Mouse (Mus musculus) kidney, postnatal 0 days (tissue): ENCODE results near the gene Hnrnpa2b1. TPM values are rescaled to one million over a fixed set of nuclear protein-coding genes. Genes with fewer than 3 reads are reported as not detected.
"Not testable (repeated sequence)": the region's sequence is repeated elsewhere in the genome, so short reads cannot be mapped to it uniquely, and the experiment has no call there.

Experiments
- ATAC-seq: fragments of 200-750 bp; cut with Nextera tagmentation; replicated peaks from 2 replicates; pipeline ENCODE4 v1.8.0; 2017; ENCODE audit warnings: low read depth, moderate number of reproducible peaks, moderate TSS enrichment, moderate library complexity; ENCODE audit not compliant: low FRiP score
- DNase-seq: peaks from one replicate; pipeline ENCODE4 v3.0.0-alpha.2; 2016; ENCODE audit warnings: low spot score
- H3K27ac ChIP-seq: fragments of 300-500 bp; sonication (generic); 2 replicates; pipeline ENCODE4 v1.5.1; 2014; ENCODE audit warnings: mild to moderate bottlenecking
- H3K27me3 ChIP-seq: fragments of 300-500 bp; sonication (generic); 2 replicates; pipeline ENCODE4 v1.6.1; 2014; ENCODE audit warnings: low read length, mixed read lengths; ENCODE audit not compliant: insufficient read depth
- H3K36me3 ChIP-seq: fragments of 300-500 bp; sonication (generic); 2 replicates; pipeline ENCODE4 v1.6.1; 2014; ENCODE audit warnings: low read length, mixed read lengths; ENCODE audit not compliant: insufficient read depth
- H3K4me1 ChIP-seq: fragments of 300-500 bp; sonication (generic); replicated peaks from 2 replicates; pipeline ENCODE4 v1.6.1; 2014; ENCODE audit warnings: antibody characterized with exemption, low read length, mixed read lengths; ENCODE audit not compliant: insufficient read depth
- H3K4me2 ChIP-seq: fragments of 300-500 bp; sonication (generic); 2 replicates; pipeline ENCODE4 v1.6.1; 2014; ENCODE audit warnings: mild to moderate bottlenecking, low read length, moderate library complexity, mixed read lengths
- H3K4me3 ChIP-seq: fragments of 300-500 bp; sonication (generic); replicated peaks from 2 replicates; pipeline ENCODE4 v1.5.1; 2014; ENCODE audit warnings: low read depth, low read length
- H3K9ac ChIP-seq: fragments of 300-500 bp; sonication (generic); 2 replicates; pipeline ENCODE4 v1.6.1; 2014; ENCODE audit warnings: low read depth, low read length
- H3K9me3 ChIP-seq: fragments of 300-500 bp; sonication (generic); replicated peaks from 2 replicates; pipeline ENCODE4 v1.6.1; 2016; ENCODE audit warnings: low read length, inconsistent platforms, mixed read lengths
- CTCF ChIP-seq: IDR thresholded peaks from 2 replicates; pipeline ENCODE4 v1.5.1; 2016; ENCODE audit warnings: antibody characterized with exemption, low read depth, mild to moderate bottlenecking, moderate library complexity
- WGBS: fragments of 180-500 bp; shearing (Covaris S2); extraction: QIAGEN DNeasy Blood & Tissue Kit; methylation state at CpG from one replicate; pipeline ENCODE4 v1.1.7; 2014; 5-methylcytosine and 5-hydroxymethylcytosine counted together
- polyA plus RNA-seq: library from polyadenylated mRNA; unstranded; fragments of >200 nt; fragmentation: Nextera tagmentation; extraction: Ambion mirVana; gene quantifications from 2 replicates; pipeline ENCODE4 v1.2.1, GENCODE M21; 2015

The Hnrnpa2b1 gene
- polyA plus RNA-seq, 1 experiment from 2014 or later = 1,374 TPM

- DNase-seq (no peak), ATAC-seq (no peak)
- H3K27me3 ChIP-seq = no peaks in the 10 kb centered on the region
- no peak for TF ChIP-seq CTCF
- H3K9ac ChIP-seq = no peak overlapping the region
- H3K27ac ChIP-seq = no peak overlapping the region
- 59% methylated on average over 2 of the region's 2 CpGs for WGBS
- no peaks in the 10 kb centered on the region for H3K9me3 ChIP-seq
- no peak overlapping the region for H3K4me2 ChIP-seq
- H3K4me1 ChIP-seq = no peaks in the 10 kb centered on the region
- H3K4me3 ChIP-seq = no peak overlapping the region
- peaks cover 14% of the 10 kb centered on the region for H3K36me3 ChIP-seq
These were observed 16.0 kb upstream of the Hnrnpa2b1 start for GRCm38 (mm10) chr6:51485646-51486045.

- not testable (repeated sequence) for H3K27me3 ChIP-seq, ATAC-seq, DNase-seq, H3K4me2 ChIP-seq, H3K4me1 ChIP-seq, H3K27ac ChIP-seq, H3K9me3 ChIP-seq, H3K9ac ChIP-seq, H3K4me3 ChIP-seq
- H3K36me3 ChIP-seq = peaks cover 25% of the 10 kb centered on the region
- peak; percentile 20; the same call in 1 of the 2 replicates for TF ChIP-seq CTCF
- WGBS = 88% methylated on average over 8 of the region's 8 CpGs
These were observed 14.9 kb upstream of the Hnrnpa2b1 start for GRCm38 (mm10) chr6:51484556-51484955.

- no peak overlapping the region for H3K4me3 ChIP-seq
- no peak for TF ChIP-seq CTCF
- WGBS = 90% methylated on average over 3 of the region's 3 CpGs
- H3K27me3 ChIP-seq = no peaks in the 10 kb centered on the region
- peaks cover 32% of the 10 kb centered on the region for H3K36me3 ChIP-seq
- no peaks in the 10 kb centered on the region for H3K4me1 ChIP-seq
- H3K9me3 ChIP-seq = no peaks in the 10 kb centered on the region
- H3K9ac ChIP-seq = no peak overlapping the region
- H3K27ac ChIP-seq = no peak overlapping the region
- no peak for ATAC-seq
- no peak overlapping the region for H3K4me2 ChIP-seq
- DNase-seq = no peak
These were observed 14.2 kb upstream of the Hnrnpa2b1 start for GRCm38 (mm10) chr6:51483861-51484260.

- H3K9ac ChIP-seq = no peak overlapping the region
- no peak overlapping the region for H3K27ac ChIP-seq
- H3K27me3 ChIP-seq = no peaks in the 10 kb centered on the region
- H3K4me1 ChIP-seq = no peaks in the 10 kb centered on the region
- WGBS = 73% methylated on average over 8 of the region's 8 CpGs
- H3K4me3 ChIP-seq = no peak overlapping the region
- no peak overlapping the region for H3K4me2 ChIP-seq
- peaks cover 37% of the 10 kb centered on the region for H3K36me3 ChIP-seq
- no peak for TF ChIP-seq CTCF
- ATAC-seq = no peak
- no peaks in the 10 kb centered on the region for H3K9me3 ChIP-seq
- no peak for DNase-seq
These were observed 11.9 kb upstream of the Hnrnpa2b1 start for GRCm38 (mm10) chr6:51481548-51481947.

- H3K9me3 ChIP-seq = no peaks in the 10 kb centered on the region
- DNase-seq = no peak
- no peaks in the 10 kb centered on the region for H3K27me3 ChIP-seq
- no peak for TF ChIP-seq CTCF
- WGBS = 93% methylated on average over 4 of the region's 4 CpGs
- H3K4me3 ChIP-seq = no peak overlapping the region
- H3K4me1 ChIP-seq = no peaks in the 10 kb centered on the region
- peaks cover 43% of the 10 kb centered on the region for H3K36me3 ChIP-seq
- H3K27ac ChIP-seq = no peak overlapping the region
- ATAC-seq = no peak
- H3K9ac ChIP-seq = no peak overlapping the region
- H3K4me2 ChIP-seq = no peak overlapping the region
These were observed 9.5 kb upstream of the Hnrnpa2b1 start for GRCm38 (mm10) chr6:51479136-51479731.

GRCm38 (mm10) chr6:51472213-51472612 is 2.5 kb upstream of the Hnrnpa2b1 start:
- H3K4me1 ChIP-seq = peaks cover 8% of the 10 kb centered on the region
- no peaks in the 10 kb centered on the region for H3K27me3 ChIP-seq
- H3K27ac ChIP-seq = no peak overlapping the region
- H3K9me3 ChIP-seq = no peaks in the 10 kb centered on the region
- H3K4me2 ChIP-seq = peak overlapping the region; percentile 57
- 28% methylated on average over 4 of the region's 4 CpGs for WGBS
- no peak for TF ChIP-seq CTCF
- peak overlapping the region; percentile 100; the same call in 1 of the 2 replicates for H3K4me3 ChIP-seq
- ATAC-seq (no peak), DNase-seq (no peak)
- no peak overlapping the region for H3K9ac ChIP-seq
- peaks cover 12% of the 10 kb centered on the region for H3K36me3 ChIP-seq

GRCm38 (mm10) chr6:51471782-51472181 is 2.1 kb upstream of the Hnrnpa2b1 start:
- Histone ChIP-seq H3K27me3 (no peaks in the 10 kb centered on the region), H3K9me3 (no peaks in the 10 kb centered on the region), H3K9ac (no peak overlapping the region), H3K4me1 (peaks cover 11% of the 10 kb centered on the region), H3K27ac (no peak overlapping the region), H3K4me3 (peak overlapping the region; percentile 100), H3K36me3 (peaks cover 16% of the 10 kb centered on the region), H3K4me2 (peak overlapping the region; percentile 57)
- ATAC-seq (no peak), DNase-seq (no peak)
- WGBS = 6% methylated on average over 3 of the region's 3 CpGs
- no peak for TF ChIP-seq CTCF
